Mouse (Mus musculus): Measurements from ENCODE around the gene Stk32b.

The Stk32b gene

GRCm38 (mm10) chr5:37716505-37717372 is at the start of gene Stk32b:
TSS of gene Stk32b (minus strand) at chr5:37717171.
- no peak for DNase-seq (ENCODE audit: low read depth in 2 of 2, low spot score in 2 of 2)

- DNase-seq (ENCODE audit: low read depth in 2 of 2, low spot score in 2 of 2), result no peak
Measured at GRCm38 (mm10) chr5:37765851-37766250, 48.9 kb upstream of the Stk32b start.

- no peak for DNase-seq (ENCODE audit: low read depth in 2 of 2, low spot score in 2 of 2)
Measured at GRCm38 (mm10) chr5:37762046-37762445, 45.1 kb upstream of the Stk32b start.

DNA sequence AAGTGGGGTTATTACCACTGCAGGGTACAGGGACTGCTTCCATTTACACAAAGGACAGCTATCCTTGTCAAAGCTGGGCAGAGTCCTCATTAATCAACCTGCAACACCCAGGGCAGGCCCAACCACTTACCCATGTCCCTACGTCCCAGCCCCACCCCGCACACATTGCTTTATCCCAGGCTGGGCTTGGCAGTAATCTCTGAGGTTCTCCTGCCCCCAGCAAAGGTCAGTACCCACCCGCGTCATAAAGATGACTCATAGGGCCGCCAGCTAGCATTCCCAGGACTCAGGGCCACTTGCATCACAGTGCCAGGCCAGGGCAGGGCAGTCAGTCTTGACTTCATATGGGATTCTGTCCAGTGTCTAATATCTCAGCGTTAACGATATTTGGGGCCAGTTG is 36.4 kb upstream of the Stk32b start:
- no peak for DNase-seq (ENCODE audit: low read depth in 2 of 2, low spot score in 2 of 2)

DNA sequence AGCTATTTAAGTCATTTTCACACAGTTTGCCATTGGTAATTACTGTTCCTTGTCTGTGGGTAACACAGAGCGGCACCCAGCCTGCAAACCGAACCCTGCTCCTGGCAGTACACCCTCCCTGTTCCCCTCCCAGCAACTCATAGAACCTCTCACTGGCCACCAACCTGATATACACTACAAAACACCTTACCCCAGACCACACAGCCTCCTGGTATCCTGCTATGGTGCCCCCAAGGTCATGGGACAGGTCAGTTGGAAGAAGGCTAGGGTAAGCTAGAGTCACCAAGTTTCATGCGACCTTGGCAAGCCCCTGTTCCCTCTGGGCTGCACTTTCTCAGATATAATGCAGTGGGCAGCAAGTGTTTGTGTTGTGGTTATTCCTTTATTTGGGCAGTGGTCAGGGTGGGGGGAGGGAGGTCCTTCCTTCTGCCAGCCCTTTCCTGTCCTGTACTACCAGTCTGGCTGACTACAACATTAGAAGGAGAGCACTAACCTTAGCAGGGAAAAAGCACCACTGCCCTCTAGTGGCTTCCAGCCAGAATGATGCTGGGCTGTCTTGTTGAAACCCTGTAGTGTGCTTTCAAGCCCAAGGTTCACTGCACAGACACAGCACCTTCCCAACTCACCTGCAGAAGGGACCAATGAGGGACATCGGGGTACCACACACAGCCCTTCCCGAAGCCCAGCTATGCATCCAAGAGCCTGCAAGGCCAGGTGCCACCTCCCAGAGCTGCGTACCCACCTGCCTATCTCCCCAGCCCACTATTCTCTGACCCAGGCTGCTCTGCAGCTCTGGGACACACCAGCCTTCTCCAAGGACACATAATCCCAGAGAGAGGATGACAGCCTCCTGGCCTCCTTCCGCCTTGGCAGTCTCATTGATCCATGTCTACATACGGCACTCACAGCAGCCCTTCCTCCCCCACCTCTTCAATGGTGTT is 35.3 kb upstream of the Stk32b start:
- DNase-seq (ENCODE audit: low read depth in 2 of 2, low spot score in 2 of 2), result no peak

DNA sequence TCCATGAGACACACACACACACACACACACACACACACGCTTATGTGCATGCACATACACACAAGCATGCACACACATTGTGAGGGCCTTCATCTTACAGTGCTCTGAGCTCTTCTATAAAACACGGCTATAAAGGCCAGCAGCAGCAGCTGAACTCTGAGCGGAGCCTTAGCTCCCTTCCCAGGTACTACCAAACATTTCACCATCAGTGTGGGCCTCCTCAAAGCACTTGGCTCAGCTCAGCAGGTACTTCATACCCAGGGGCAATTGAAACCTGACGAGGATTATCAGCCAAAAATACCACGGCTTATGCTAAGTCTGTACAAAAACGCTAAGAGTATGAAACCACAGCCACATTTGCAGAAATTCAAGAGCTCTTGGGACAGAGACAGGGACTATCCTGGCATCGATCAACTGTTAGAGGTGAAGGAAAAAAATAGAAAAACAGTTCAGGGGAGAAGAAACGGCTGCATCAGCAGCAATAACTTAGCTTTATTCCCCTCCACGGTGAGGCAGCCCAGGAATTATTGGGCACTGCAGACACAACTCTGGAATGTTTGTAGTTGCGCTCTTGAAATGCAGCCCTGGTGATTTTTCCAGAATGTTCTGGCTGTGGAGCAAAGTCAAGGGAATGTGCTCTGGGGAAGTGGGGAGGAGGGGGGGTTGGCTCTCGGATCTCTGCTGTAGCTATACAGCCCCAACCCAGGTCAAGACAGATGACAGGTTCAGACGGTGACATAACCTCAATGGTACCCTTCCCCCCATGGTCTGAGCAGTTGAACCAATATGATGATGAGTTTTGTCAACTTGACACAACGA is 27.1 kb upstream of the Stk32b start:
- DNase-seq (ENCODE audit: low read depth in 2 of 2, low spot score in 2 of 2), result no peak

DNA sequence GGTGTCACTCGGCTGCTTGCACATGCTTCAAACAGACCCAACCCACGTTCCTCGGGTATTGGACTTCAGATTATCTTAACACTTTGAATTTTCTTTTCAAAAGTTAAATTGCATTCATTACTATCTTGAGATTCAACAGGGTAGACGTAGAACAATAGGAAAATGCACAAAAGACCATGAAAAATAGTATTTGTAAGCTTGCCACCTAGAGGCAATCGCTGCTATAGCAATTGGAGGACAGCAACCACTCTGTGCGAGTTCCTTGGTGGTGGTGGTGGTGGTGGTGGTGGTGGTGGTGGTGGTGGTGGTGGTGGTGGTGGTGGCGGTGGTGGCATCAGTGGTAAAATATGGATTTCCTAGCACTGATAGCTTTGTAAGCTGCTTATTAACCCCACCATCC is 19.2 kb upstream of the Stk32b start:
- DNase-seq (ENCODE audit: low read depth in 2 of 2, low spot score in 2 of 2), result no peak

- DNase-seq (ENCODE audit: low read depth in 2 of 2, low spot score in 2 of 2), result no peak
Measured at GRCm38 (mm10) chr5:37735224-37735623, 18.3 kb upstream of the Stk32b start, which contains the start of gene Cytl1. TSS of gene Cytl1 (plus strand) at chr5:37735519.

GRCm38 (mm10) chr5:37730781-37731180 is 13.8 kb upstream of the Stk32b start:
- DNase-seq (ENCODE audit: low read depth in 2 of 2, low spot score in 2 of 2), result no peak

DNA sequence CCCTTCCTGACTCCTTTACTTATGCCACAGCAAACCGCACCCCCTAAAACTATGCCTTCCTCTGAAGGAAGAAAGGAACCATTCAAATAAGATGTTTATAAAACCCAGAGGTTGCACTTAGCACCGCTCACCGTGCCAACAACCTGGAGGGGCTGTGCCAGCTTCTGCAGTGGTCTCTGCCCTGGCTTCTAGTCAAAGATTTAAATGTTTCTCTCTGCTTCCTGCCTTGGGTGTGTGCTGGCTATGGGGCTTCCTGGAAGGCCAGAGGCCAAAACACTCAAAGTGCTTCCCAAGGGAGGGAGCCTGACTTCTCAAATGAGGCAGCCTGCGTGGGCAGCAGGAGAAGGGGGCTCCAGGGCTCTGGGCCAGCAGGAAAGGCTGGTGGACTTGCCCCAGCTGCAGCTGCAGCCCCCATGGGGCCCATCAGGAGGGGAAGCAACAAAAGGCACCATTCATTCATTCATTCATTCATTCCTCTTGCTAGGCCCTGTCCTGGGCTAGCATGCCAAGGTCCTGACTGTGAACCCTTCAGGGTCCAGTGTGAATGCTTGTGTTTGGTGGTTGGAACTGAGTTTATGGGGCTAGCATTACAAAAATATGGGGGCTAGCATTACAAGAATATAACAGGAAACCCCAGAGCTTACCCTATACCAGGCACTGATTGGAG is 8.4 kb upstream of the Stk32b start:
- DNase-seq (ENCODE audit: low read depth in 2 of 2, low spot score in 2 of 2), result no peak

DNA sequence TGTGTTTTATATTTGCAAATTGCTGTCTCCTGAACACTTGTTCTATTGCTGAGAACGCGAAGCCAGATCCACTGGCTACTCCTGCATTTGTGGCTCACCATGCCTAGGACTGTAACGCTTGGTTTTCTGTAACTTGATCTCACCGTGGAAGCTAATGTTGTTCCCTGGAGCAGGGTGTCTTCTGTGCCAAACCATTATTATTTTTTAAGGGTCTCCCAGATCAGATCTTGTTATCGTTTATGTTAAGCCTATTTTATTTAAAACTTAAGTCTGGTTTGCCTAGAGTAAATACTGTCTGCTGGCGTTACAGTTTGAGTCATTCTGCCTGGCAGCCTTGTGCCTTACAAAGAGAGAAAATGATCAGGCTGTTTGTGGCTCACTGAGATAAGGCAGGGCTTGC is 3.7 kb upstream of the Stk32b start:
- DNase-seq (ENCODE audit: low read depth in 2 of 2, low spot score in 2 of 2), result no peak

GRCm38 (mm10) chr5:37717384-37717963 is 503 bp upstream of the Stk32b start:
- DNase-seq (ENCODE audit: low read depth in 2 of 2, low spot score in 2 of 2), result no peak

GRCm38 (mm10) chr5:37709257-37709904 is 7.6 kb downstream of the Stk32b start:
- DNase-seq (ENCODE audit: low read depth in 2 of 2, low spot score in 2 of 2), result no peak

DNA sequence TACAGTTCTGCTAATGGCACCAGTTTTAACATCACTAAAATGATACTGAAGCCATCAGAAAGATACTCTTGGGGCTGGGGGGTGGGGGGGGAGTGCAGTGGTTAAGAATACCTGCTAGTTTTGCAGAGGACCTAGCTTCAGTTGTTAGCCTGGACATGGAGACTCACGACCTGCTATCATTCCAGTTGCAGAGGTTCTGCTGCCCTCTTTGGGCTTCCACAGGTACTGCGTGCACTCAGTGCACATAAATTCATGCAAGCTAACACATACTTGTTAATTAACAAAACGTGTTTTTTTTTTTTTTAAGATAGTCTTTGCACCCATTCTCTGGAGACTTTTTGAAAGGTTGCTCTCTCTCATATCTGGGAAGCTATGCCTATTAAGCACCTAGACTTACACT is 8.8 kb downstream of the Stk32b start:
- no peak for DNase-seq (ENCODE audit: low read depth in 2 of 2, low spot score in 2 of 2)

- no peak for DNase-seq (ENCODE audit: low read depth in 2 of 2, low spot score in 2 of 2)
Measured at GRCm38 (mm10) chr5:37704962-37705361, 12.0 kb downstream of the Stk32b start.

DNA sequence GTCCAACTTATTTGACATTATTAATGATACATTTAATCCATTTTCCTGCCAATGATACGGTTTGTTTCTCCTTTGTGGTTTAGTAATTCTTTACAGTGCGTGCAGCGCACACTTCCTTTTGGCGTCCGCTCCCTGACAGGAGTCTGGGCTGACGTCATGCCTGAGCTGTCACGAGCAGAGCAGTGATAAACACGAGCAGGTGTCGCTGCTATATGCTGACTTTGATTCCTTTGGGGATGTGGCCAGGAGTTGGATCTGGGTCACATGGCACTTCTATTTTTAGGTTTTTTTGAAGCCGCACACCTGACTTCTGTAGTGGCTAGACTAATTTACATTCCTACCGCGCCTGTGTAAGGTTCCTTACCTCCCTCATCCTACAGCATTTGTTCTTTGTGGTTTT is 17.2 kb downstream of the Stk32b start:
- no peak for DNase-seq (ENCODE audit: low read depth in 2 of 2, low spot score in 2 of 2)

- DNase-seq (ENCODE audit: low read depth in 2 of 2, low spot score in 2 of 2), result no peak
Measured at GRCm38 (mm10) chr5:37697286-37697685, 19.7 kb downstream of the Stk32b start.

- no peak for DNase-seq (ENCODE audit: low read depth in 2 of 2, low spot score in 2 of 2)
Measured at GRCm38 (mm10) chr5:37695773-37696172, 21.2 kb downstream of the Stk32b start.

- DNase-seq (ENCODE audit: low read depth in 2 of 2, low spot score in 2 of 2), result no peak
Measured at GRCm38 (mm10) chr5:37692759-37693158, 24.2 kb downstream of the Stk32b start.

- no peak for DNase-seq (ENCODE audit: low read depth in 2 of 2, low spot score in 2 of 2)
Measured at GRCm38 (mm10) chr5:37670781-37671180, 46.2 kb downstream of the Stk32b start.

Measured in CD8-positive naive resting alpha-beta T cell, adult 2 months (primary cell).